Comparison of ENCODE assay signal across 10 mouse cellular contexts in the genomic region with DNA sequence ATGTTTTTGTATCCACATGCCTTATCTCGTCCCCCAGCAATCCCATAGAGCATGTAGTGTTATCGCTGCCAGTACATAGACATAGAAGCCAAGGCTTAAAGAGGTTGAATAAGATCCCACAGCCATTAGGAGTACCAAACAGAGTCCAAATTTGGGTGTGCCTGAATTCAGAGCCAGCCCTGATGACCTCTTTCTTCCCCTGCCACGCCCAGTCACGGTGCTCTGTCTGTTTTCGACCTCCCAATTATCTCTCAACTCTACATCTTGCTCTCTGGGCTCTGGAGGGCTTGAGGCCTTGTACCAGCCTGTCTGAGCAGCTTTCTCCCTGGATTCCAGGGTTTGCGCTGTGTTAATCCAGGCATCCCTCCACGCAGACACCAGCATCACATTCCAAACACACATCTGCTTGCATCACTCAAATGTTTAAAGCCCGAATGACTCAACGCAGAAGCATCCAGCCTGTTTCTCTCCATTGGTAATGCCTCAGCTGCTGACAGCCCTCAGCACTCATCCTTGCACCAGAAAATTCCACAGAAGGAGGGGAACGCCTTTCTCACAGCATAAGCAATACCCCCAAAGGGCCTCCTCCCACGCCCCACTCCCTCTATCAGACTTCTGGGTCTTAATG. TPM values are rescaled to one million over a fixed set of nuclear protein-coding genes. Genes with fewer than 3 reads are reported as not detected.
DNase-seq lines count a peak whose midpoint lies in the region; ATAC-seq and TF ChIP-seq lines count a peak whose summit lies in the region.
"Had no signal": no experiment of that assay in that cellular context is flagged by ENCODE, and none has a peak within 500 bp of the region (broad histone marks: within the 10 kb centered on the region; RNA-seq: fewer than 3 reads in every experiment).

No protein-coding gene starts in this region.

- peaks cover 20% of the 10 kb centered on the region for H3K4me1 ChIP-seq in embryonic fibroblast, embryonic 13.5 days (ENCODE audit: control insufficient read depth, insufficient read depth, low read length)
- H3K4me1 ChIP-seq in midbrain, embryonic 15.5 days, result peaks cover 12% of the 10 kb centered on the region

- peak overlapping the region; percentile 94 for H3K27ac ChIP-seq in embryonic fibroblast, embryonic 13.5 days (ENCODE audit: insufficient read depth, low read length)
- H3K27ac ChIP-seq in midbrain, embryonic 15.5 days, result no peak overlapping the region
- H3K27ac ChIP-seq: macrophage had no signal

- H3K36me3 ChIP-seq in midbrain, embryonic 15.5 days (replicated peaks), result no peaks in the 10 kb centered on the region

- H3K27me3 ChIP-seq in midbrain, embryonic 15.5 days (replicated peaks), result 0 out of 2 replicates have a peak, but pooled peaks cover 9% of the 10 kb centered on the region

- TF ChIP-seq POLR2A in embryonic fibroblast, embryonic 13.5 days (IDR thresholded peaks at IDR 0.05; ENCODE audit: low read depth, low read length), result 0 out of 2 replicates have a peak, but pooled peaks have one; percentile 18

- no peak overlapping the region for H3K4me3 ChIP-seq in embryonic fibroblast, embryonic 13.5 days (ENCODE audit: insufficient read depth, low read length)
- H3K4me3 ChIP-seq in midbrain, embryonic 15.5 days, result no peak overlapping the region

- H3K9me3 ChIP-seq in midbrain, embryonic 15.5 days, result no peaks in the 10 kb centered on the region

- DNase-seq in embryo, embryonic 10.5 days (ENCODE audit: low spot score), result peak; percentile 35
- DNase-seq in embryo, embryonic 9.5 days (ENCODE audit: extremely low spot score), result no peak
- peak; percentile 67 for DNase-seq in heart, postnatal 4 days
- DNase-seq in left cerebral cortex, adult 18-20 months (ENCODE audit: low spot score in 2 of 2), result no peak
- DNase-seq in cerebellum, adult 8-10 months, result no peak
- DNase-seq: cerebellum, postnatal 25 days had no signal

- no peak overlapping the region for H3K9ac ChIP-seq in midbrain, embryonic 15.5 days

- TF ChIP-seq CTCF in embryonic fibroblast, embryonic 13.5 days (IDR thresholded peaks at IDR 0.05; ENCODE audit: borderline replicate concordance, insufficient read depth, low read length), result no peak

- 85% methylated on average over 11 of the region's 11 CpGs for WGBS in midbrain, embryonic 15.5 days

- H3K4me2 ChIP-seq in midbrain, embryonic 15.5 days, result no peak overlapping the region

- ATAC-seq in megakaryocyte progenitor cell, adult 5-6 weeks (replicated peaks; ENCODE audit: poor library complexity), result peak; percentile 60
- no peak for ATAC-seq in midbrain, embryonic 15.5 days (replicated peaks)

RNA-seq across cellular contexts. Expression of gene Abca4, which starts 43.9 kb away (rescaled TPM):
- 0.68 and 0.80 TPM in 2 replicates for polyA plus RNA-seq in embryonic fibroblast, embryonic 13.5 days (2011; ENCODE audit: insufficient read length, low read depth, missing spikeins)
- total RNA-seq in heart, postnatal 4 days (2021), result 1 to 10 TPM; 7.8 to 8.7 TPM
- 0.07 and 0.17 TPM in 2 replicates for total RNA-seq in megakaryocyte progenitor cell, adult 5-6 weeks (2015)
- 0.12 and 0.30 TPM in 2 replicates for total RNA-seq in megakaryocyte progenitor cell, adult 5-6 weeks (2017)
- total RNA-seq in left cerebral cortex, adult 18-20 months (2021), result 1 to 10 TPM; 2.0 to 2.1 TPM
- polyA plus RNA-seq in midbrain, embryonic 15.5 days (2015; fragmentation: Nextera tagmentation; extraction: Ambion mirVana), result 1.3 and 1.4 TPM in 2 replicates
- polyA plus RNA-seq: macrophage had no signal

Comparison
In these comparisons a context has a peak if more than half of its experiments do, and no peak if none do; other contexts are left out.
1. DNase-seq: peak in embryo, embryonic 10.5 days (single experiment) and heart, postnatal 4 days (single experiment); none in embryo, embryonic 9.5 days (single experiment), left cerebral cortex, adult 18-20 months (0 of 2) and cerebellum, adult 8-10 months (single experiment).